Mouse (Mus musculus): ENCODE results near the gene L1cam. TPM values are rescaled to one million over a fixed set of nuclear protein-coding genes. Genes with fewer than 3 reads are reported as not detected.
A peak's percentile ranks its signal among the peaks of the same experiment; 100 is the strongest.

L1cam gene
- 100 to 1,000 TPM; 133 to 151 TPM for total RNA-seq (2021)
- long read RNA-seq, experiment 1, partial matches to known transcripts, result 0 of 4 reads
- long read RNA-seq, experiment 1, other reads (novel, unspliced or antisense), result 4 of 4 reads
- long read RNA-seq, experiment 2, partial matches to known transcripts, result 0 of 3 reads
- long read RNA-seq, experiment 2, other reads (novel, unspliced or antisense), result 3 of 3 reads

DNA sequence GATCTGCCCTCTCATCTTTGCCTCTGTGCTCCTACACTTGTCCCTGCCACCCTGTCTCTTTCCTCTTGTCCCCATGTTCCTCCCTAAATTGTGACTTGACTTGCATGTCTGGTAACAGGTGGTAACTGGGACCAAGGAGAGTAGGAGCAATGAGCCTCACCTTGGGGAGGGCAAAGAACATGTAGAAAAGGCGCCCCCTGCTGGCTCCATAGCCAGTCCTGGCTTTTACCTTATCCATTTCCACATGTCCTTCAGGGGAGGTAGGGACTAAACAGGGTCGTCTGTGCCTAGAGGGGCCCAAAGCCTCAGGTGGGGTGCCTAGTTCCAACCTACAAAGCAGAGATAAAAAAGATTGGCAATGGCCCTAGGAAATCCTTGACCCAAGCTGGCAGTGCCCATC lies at the start of gene L1cam:
Gene L1cam, minus strand, starts transcription at position 387 of the 400 bp plus-strand sequence.
- peak; percentile 36 to 65 for DNase-seq (ENCODE audit: low spot score in 2 of 2)

DNA sequence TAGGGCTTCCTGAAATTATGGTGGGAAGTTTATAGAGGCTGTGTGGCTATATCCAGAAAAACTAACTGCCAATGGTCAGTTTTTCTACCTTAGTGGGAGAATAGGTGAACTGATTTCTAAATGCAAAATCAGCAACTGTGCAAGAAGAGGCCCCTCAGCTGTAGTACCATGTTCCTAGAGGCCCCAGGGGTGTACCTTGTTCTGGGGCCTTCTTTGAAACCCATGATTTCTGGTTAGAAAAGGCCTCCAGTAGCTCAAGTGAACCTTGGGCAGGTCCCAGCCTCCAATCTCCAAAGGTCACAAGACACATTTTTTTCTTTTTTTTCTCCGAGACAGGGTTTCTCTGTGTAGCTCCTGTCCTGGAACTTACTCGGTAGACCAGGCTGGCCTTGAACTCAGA lies 46.4 kb upstream of the L1cam start:
- no peak for DNase-seq (ENCODE audit: low spot score in 2 of 2)

DNA sequence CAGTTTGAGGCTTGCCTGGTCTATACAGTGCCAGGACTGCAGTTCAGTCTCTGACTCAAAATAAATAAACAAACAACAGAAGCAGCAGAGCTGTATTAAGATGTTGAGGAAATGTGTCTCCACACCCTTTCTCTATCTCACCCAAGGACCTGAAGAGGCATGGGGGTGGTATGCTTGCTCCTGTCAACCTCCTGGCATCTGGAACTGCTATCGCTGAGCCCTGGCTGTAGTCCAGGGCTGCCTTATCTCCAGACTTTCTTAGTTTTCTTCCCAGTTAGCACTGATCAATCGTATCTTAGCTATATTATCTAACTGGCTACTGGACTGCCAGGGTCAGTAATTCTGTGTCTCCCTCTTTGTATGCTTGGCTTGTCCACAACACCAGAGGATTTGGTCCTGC lies 46.0 kb upstream of the L1cam start:
- no peak for DNase-seq (ENCODE audit: low spot score in 2 of 2)

DNA sequence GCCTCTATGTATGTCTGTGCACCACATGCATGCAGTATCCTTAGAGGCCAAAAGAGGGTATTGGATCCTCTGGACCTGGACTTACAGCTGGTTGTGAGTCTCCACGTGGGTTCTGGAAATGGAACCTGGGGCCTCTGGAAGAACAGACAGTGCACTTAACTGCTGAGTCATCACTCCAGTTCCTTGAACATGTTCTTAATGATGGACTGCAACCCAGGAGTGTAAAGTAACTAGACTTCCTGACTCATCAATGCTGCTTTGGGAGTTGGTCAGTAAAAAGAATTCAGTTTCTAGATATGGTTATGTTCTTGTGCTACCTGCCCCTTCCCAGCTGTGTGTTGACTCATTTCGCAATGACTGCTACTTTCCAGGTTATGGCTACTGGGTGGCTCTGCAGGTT lies 36.0 kb upstream of the L1cam start:
- no peak for DNase-seq (ENCODE audit: low spot score in 2 of 2)

DNA sequence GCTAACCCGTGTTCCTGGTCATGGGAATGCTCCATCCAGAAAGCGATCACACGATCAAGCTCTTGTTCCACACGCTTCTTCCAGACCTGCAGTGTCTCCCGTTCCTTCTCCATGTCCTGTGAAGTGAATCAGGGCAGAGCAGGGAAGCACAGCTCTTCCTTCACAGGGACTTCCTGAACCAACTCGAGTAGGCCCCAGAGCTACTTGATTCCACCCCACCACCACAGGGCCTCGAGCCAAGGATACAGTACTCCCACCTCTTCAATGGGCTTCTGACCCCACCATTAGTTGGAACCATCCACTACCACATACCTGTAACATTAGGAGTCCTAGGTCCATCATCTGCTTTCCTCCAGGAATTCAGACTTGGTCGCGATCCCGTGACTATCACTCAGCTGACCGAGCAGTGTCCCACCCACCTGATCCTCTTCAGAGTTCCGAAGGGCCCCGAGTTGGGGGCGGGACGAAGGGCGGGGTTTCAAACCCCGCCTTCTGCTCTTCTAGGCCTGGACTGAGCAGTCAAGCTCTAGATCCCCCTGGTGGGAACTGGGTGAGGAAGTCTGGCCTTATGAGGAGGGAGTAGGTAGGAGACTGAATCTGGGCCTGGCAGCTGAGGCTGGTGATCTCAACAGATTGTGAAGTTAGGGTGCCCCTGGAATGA lies 34.6 kb upstream of the L1cam start, which contains the start of gene Renbp:
Gene Renbp, minus strand, starts transcription at position 449 of the 661 bp plus-strand sequence.
- no peak for DNase-seq (ENCODE audit: low spot score in 2 of 2)

DNA sequence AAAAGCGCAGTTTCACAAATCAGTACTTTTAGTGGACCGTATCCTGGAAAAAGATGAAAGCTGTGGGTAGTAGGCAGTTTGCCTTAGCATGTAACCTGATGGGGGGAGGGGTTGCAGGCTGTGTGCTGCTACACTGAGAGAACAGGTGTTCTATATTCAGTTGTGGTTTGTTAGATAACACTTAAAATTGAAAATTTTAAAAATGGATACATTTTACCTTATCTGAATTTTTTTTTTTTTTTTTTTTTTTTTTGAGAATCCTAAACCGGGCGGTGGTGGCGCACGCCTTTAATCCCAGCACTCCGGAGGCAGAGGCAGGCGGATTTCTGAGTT lies 26.6 kb upstream of the L1cam start:
- no peak for DNase-seq (ENCODE audit: low spot score in 2 of 2)

DNA sequence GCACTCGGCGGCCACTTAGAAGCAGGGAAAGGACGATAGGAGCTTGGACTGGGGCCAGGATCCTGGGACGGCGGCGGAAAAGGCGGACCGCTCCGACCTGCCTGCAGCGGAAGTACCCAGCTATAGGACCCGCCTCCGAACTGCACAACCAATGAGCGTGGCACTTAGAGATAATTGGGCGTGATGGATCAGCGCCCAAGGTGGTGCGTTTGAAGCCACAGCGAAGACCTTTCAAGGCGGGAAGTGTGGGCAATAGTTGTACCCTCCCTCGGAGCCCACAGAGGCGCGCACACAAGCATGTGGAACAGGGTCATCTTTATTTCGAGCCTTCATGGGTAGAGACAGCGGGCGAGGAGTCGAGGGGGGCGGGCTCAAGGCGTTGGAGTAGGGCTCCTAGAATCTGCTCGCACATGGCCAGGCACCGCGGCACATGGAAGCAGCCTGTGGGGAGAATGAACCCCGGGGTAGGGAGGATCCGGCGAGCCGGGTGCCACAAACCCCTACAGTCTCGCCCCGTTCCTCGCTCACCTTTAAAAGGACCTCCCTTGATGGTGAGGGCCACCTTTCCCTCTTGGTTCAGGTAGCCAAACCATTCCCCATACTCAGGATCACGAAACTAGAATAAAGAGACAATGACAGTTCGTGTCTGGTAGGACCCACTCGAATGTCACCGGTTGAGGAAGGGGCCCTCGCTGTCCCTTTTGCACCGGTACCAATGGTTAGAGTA lies 26.1 kb upstream of the L1cam start, which contains the start of the genes Arhgap4 and Naa10:
Gene Arhgap4, minus strand, starts transcription at position 48 of the 727 bp plus-strand sequence.
Gene Naa10, minus strand, starts transcription at position 122 of the 727 bp plus-strand sequence.
- DNase-seq (ENCODE audit: low spot score in 2 of 2), result peak; percentile 82 to 84

DNA sequence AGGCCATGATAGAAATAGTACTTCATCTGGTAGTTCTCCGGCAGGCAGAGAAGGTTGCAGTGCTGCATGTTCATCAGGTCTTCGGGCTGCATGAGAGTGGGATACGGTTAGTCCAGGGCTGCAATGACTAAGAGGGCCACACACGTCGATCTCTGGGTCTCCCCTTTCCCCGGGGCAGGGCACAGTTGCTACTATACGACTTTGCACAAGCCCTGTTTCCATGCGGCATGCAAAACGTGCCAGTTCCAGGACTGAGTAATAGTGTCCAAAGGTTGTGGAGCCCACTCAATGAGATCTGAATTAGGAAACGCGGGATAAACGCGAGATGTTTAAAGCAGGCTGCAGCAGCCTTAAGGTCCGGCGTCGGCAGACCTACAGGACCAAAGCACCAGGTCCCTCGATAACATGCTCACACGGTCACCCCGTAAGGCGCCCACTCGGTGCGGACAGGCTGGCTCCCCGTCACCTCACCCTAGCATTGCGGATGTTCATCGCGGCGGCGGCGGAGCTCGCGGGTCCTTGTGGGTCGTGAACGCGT lies 25.4 kb upstream of the L1cam start:
- peak in 1 of 2 experiments; percentile 1 for DNase-seq (ENCODE audit: low spot score in 2 of 2)

DNA sequence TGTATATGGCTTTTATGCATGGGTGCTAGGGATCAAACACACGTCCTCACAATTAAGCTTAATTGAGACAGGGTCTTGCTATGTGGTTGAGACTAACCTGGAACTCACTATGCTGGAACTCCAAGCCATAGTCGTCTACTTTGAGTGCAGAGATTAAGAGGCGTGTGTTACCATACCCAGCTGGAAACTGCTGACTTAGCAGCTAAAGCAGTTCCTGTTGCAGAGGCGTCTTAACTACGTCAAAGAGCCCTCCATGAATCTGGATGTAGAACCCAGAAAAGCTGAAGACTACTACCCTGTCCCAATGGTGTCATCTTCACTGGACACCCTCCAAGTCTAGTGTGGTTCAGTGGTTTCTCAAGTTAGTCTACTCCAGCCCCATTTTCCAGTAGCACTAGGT lies 22.7 kb upstream of the L1cam start:
- DNase-seq (ENCODE audit: low spot score in 2 of 2), result no peak

DNA sequence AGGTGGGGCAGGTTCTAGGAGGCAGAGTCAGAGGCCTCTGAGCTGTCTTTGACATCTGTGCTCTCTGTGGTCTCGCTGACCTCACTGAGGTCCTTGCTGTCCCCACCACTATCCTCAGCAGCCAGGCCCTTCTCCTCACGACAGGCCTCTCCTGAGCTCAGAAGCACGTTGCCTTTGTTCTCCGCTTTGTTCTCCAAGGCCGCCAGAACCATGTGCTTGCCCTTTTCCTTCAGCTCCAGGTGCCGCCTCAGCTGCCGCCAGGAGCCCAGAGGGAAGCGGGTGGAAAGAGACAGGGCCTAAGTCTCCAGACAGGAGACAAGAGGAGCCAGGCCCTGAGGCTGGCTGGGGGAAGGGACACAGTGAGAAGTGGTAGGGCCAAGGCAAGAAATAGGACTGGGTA lies 21.0 kb upstream of the L1cam start:
- no peak for DNase-seq (ENCODE audit: low spot score in 2 of 2)

DNA sequence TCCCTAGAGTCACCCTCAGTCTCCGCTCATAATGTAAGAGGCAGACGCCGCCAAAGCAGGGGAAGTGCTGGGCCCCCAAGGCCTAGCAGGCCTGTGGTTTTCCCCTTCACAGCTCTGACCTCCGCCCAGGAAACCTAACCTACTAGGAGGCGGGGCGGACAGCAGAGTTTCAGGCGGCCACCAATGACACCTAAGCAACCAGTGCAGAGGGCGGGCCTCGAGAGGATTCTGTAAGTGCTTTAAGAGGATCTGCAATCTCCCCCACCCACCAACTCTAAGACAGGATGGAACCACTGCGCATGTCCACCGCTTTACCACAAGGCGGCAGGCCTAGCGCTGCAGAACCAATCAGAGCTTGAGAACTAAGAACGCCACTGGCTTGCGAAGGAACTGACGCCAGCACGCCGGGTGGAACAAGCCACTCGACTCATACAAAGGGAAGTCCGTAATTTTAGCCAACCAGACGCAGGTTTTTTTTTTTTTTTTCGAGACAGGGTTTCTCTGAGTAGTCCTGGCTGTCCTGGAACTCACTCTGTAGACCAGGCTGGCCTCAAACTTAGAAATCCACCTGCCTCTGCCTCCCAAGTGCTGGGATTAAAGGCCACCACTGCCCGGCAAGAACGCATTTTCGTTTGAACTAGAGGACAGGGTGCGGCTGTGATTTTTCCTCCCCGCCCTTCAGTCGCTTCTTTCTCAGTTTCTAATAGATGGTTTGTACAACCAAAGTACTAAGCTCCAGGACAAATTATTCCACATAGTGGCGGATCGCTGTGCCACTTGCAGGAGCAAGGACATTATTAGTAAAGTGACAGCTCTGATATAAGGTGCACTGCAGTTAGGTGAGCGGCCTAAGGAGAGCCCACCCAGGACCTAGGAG lies 19.2 kb upstream of the L1cam start:
- DNase-seq (ENCODE audit: low spot score in 2 of 2), result peak; percentile 82 to 87

DNA sequence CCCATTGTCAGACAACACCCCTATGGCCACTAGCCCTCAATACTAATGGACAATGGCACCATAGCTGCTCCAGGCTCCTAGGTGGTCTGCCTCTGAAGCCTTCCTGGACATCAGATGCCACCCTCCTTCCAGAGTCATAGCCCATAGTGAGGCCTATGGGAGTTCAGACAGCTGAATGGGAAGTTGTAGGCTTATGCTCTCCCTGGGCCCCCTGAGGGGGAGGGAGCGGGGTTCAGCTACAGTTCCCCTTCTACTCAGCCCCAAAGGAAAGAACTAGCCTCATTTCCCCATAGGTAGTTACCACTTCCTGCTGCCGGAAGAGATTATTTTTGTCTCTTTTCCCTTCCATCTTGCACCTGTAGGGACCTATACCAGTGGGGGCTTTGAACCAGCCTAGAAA lies 15.7 kb upstream of the L1cam start:
- no peak for DNase-seq (ENCODE audit: low spot score in 2 of 2)

DNA sequence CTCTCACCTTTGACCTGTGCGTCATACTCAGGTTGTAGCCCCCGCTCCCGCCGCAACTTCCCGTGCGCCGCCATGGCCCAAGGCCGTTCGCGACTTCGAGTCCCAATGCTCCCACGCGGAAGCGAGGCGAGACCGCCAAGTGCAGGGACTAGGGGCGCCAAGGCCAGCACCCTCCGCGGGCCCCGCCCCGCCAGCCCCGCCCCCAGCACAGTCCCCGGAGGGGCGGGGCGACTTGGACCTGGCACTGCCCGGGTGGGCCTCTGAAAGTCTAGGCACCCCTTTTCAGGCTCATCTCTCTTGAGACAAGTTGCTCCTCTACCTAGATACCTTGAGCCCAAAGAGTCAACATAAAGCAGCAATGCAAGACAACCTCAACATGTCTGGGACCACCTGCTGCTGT lies 15.3 kb upstream of the L1cam start:
- no peak for DNase-seq (ENCODE audit: low spot score in 2 of 2)

DNA sequence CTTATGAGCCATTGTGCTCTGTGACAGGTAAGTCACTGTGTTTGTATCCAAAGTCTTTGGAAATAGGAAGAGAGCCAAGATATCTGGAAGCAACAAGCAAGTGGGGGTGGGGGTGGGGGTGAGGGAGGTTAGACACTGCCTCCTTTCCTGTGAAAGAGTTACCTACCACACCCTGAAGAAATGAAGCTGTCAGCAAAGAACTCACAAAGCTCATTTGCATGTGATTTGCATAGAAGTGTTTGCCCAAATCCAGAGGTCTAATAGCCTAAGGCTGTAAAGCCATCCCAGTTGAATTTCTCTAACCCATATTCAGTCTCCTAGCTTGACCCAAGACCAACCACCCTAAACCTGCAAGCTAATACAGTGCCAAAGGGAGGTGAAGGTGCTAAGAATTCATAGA lies 14.5 kb upstream of the L1cam start:
- DNase-seq (ENCODE audit: low spot score in 2 of 2), result no peak

DNA sequence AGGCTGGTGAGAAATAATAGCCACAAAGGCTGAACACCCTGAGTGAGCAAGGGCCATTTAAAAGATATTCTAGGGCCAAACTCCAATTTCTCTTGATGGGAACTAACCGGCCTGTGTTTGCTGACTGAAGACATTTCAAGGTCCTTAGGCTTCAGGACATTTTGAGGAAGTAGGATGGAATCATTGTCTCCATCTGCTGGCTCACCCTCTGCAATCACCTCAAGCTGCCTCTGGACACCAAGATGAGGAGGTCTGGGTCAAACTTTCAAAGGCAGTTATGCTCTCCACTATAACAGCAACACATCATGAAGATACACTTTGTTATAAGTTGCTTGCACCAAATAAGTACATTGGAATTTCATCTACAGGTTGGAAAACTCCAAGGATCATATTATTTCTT lies 14.1 kb upstream of the L1cam start:
- DNase-seq (ENCODE audit: low spot score in 2 of 2), result no peak

DNA sequence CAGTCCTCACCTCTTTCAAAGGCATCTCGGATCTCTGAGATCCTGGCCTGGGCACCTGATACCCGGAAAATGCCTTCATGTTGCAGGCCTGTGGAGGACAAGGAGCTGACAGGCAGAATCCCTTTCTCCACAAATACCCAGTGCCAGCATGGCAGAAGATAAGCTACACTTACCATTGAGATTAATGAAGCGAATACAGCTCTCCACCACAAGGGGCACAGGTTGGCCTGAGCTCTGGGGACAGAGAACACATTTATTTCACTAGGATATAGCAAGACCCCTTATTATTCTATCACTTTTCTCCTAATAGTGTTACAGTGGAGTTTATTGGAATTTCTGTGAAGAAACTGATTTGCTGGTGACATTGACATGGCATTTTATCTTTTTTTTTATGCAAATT lies 2.1 kb upstream of the L1cam start:
- no peak for DNase-seq (ENCODE audit: low spot score in 2 of 2)

DNA sequence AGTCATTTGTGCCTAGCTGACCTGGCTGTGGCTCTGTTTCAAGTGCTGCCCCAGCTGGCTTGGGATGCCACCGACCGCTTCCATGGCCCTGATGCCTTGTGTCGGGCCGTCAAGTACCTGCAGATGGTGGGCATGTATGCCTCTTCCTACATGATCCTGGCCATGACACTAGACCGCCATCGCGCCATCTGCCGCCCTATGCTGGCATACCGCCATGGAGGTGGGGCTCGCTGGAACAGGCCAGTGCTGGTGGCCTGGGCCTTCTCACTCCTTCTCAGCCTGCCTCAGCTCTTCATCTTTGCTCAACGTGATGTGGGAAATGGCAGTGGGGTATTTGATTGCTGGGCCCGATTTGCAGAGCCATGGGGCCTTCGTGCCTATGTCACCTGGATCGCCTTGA lies 3.1 kb downstream of the L1cam start:
- DNase-seq (ENCODE audit: low spot score in 2 of 2), result no peak

DNA sequence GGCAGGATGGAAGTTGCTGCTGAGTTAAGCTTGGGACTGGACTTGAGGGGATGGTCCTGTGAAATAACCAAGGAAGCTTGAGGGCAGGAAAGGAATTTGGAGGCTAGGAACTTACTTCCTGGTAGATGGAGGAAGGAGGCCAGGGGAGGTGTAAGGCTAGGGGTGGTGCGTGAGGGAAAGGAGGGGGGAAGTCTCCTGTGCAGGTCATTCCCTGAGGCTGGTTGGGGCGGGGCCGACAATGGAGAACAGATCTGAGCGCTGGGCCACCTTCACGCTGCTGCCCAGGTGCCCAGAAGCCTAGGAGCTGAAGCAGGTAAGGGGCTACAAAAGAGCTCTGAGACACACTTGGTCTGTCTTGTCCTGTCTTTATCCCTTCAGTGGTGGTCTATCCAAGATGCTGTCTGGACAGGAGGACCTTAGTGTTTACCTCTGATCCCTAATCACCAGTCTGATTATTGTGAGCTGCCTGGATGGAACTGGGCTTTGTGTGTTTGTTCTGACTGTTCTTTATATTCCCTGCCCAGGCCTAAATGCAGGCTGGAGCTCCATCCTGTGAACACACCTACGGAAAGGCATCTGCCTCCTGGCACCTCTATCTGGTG lies 4.3 kb downstream of the L1cam start, which contains the start of gene Avpr2:
Gene Avpr2, plus strand, starts transcription at position 552 of the 602 bp plus-strand sequence.
- no peak for DNase-seq (ENCODE audit: low spot score in 2 of 2)

DNA sequence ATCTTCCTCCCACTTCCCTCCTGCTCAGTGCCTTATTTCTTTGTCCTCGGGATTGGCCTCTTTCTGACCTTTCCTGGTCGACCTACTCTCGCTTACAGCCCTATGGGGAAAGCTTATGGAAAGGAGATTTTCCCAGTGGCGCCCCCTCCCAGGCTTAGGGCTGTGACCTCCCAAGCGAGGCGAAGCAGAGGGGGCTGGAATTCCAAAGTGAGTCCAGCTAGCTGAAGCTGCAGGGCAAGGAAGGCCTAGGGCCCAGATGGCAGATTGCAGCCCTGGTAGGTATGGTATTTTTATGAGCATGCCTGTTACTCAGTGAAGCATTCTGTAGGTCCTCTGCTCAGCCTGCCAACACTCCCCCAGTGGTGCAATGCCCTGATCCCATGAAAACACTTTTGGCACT lies 14.4 kb downstream of the L1cam start:
- DNase-seq (ENCODE audit: low spot score in 2 of 2), result no peak

DNA sequence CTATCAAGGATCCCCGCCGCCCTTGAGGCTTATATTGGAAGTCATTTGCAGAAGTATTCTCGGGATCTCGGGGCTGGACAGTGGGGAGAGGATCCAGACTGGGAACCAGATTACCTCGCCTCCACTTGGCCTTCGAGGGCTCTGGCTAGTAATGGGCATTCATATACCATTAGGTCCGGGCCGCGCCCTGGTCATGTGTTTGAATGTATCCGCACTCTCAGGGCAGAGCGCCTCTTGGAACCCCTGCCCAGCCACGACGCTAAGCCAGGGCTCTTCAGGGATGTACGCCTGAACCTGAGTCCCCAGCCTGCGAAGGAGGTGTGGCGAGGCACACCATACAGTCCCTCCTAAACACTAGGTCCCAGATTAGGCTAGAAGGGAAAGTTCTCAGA lies 14.9 kb downstream of the L1cam start:
- DNase-seq (ENCODE audit: low spot score in 2 of 2), result no peak
